In genomic region chr2:91449662-91450061, GRCm38 (mm10) we compare ENCODE assay signal across 16 mouse cellular contexts.
"Had no signal": no experiment of that assay in that cellular context is flagged by ENCODE, and none has a peak within 500 bp of the region (broad histone marks: within the 10 kb centered on the region; RNA-seq: fewer than 3 reads in every experiment).

No protein-coding gene starts in this region.

- H3K4me1 ChIP-seq: midbrain, embryonic 13.5 days; midbrain, embryonic 15.5 days; neural tube, embryonic 15.5 days had no signal

- H3K9ac ChIP-seq: lung, embryonic 14.5 days; midbrain, embryonic 13.5 days; midbrain, embryonic 15.5 days; neural tube, embryonic 13.5 days; neural tube, embryonic 15.5 days had no signal

- DNase-seq: lung, adult 18-20 months; lung, embryonic 14.5 days; lung, postnatal 10 days; lung, postnatal 4 days; retina, postnatal 1 day; right cerebral cortex, adult 18-20 months; spleen, adult 18-20 months; thymus, adult 18-20 months; thymus, postnatal 14 days; thymus, postnatal 36 days had no signal

- H3K4me3 ChIP-seq: midbrain, embryonic 13.5 days; midbrain, embryonic 15.5 days; myocyte; neural tube, embryonic 13.5 days; neural tube, embryonic 15.5 days had no signal

- H3K27me3 ChIP-seq: midbrain, embryonic 15.5 days; neural tube, embryonic 13.5 days; neural tube, embryonic 15.5 days had no signal

- H3K27ac ChIP-seq: midbrain, embryonic 13.5 days; midbrain, embryonic 15.5 days; neural tube, embryonic 13.5 days; neural tube, embryonic 15.5 days had no signal

- H3K36me3 ChIP-seq: midbrain, embryonic 13.5 days; midbrain, embryonic 15.5 days; neural tube, embryonic 13.5 days; neural tube, embryonic 15.5 days had no signal

- ATAC-seq: midbrain, embryonic 13.5 days; midbrain, embryonic 15.5 days had no signal

- H3K9me3 ChIP-seq: midbrain, embryonic 13.5 days; midbrain, embryonic 15.5 days; neural tube, embryonic 15.5 days had no signal

- H3K4me2 ChIP-seq: lung, embryonic 14.5 days; midbrain, embryonic 11.5 days; midbrain, embryonic 13.5 days; midbrain, embryonic 15.5 days; neural tube, embryonic 13.5 days; neural tube, embryonic 15.5 days had no signal
